In genomic region chr1:55053596-55053995, GRCm38 (mm10) we compare ENCODE assay signal across 9 mouse cellular contexts. TPM values are rescaled to one million over a fixed set of nuclear protein-coding genes. Genes with fewer than 3 reads are reported as not detected.
DNase-seq lines count a peak whose midpoint lies in the region; ATAC-seq lines count a peak whose summit lies in the region.
"Had no signal": no experiment of that assay in that cellular context is flagged by ENCODE, and none has a peak within 500 bp of the region (broad histone marks: within the 10 kb centered on the region; RNA-seq: fewer than 3 reads in every experiment).

No protein-coding gene starts in this region.

- peak overlapping the region; percentile 65 for H3K4me2 ChIP-seq in limb, embryonic 15.5 days
- peak overlapping the region; percentile 61 for H3K4me2 ChIP-seq in stomach, embryonic 16.5 days (ENCODE audit: low read depth, low read length)

- peaks cover 45% of the 10 kb centered on the region for H3K36me3 ChIP-seq in megakaryocyte, embryonic 14.5 days (replicated peaks; ENCODE audit: low read length)
- peaks cover 3% of the 10 kb centered on the region; the same call in 1 of the 2 replicates for H3K36me3 ChIP-seq in limb, embryonic 15.5 days
- no peaks in the 10 kb centered on the region for H3K36me3 ChIP-seq in stomach, embryonic 16.5 days (ENCODE audit: control insufficient read depth, insufficient read depth, low read length)

- H3K4me1 ChIP-seq in megakaryocyte, embryonic 14.5 days: peaks cover 69% of the 10 kb centered on the region
- H3K4me1 ChIP-seq in limb, embryonic 15.5 days: peaks cover 11% of the 10 kb centered on the region
- H3K4me1 ChIP-seq in stomach, embryonic 16.5 days (ENCODE audit: control insufficient read depth, insufficient read depth, low read length): peaks cover 10% of the 10 kb centered on the region

- no peaks in the 10 kb centered on the region for H3K27me3 ChIP-seq in megakaryocyte, embryonic 14.5 days (replicated peaks)
- H3K27me3 ChIP-seq in limb, embryonic 15.5 days: no peaks in the 10 kb centered on the region
- no peaks in the 10 kb centered on the region for H3K27me3 ChIP-seq in stomach, embryonic 16.5 days (ENCODE audit: control insufficient read depth, insufficient read depth, low read length)

- DNase-seq in CD4-positive, CD25-positive, alpha-beta regulatory T cell, adult 2 months (ENCODE audit: low read depth, low spot score): peak; percentile 20
- DNase-seq in adrenal gland, adult 8-10 months: no peak
- DNase-seq in right cerebral cortex, postnatal 25 days: no peak
- DNase-seq: thymus, adult 2 months had no signal

- 69% methylated on average over 4 of the region's 4 CpGs for WGBS in limb, embryonic 15.5 days
- WGBS in stomach, embryonic 16.5 days: 63% methylated on average over 4 of the region's 4 CpGs

- H3K4me3 ChIP-seq in megakaryocyte, embryonic 14.5 days (replicated peaks): peak overlapping the region; percentile 93
- H3K4me3 ChIP-seq in limb, embryonic 15.5 days: peak overlapping the region; percentile 79
- peak overlapping the region; percentile 74 for H3K4me3 ChIP-seq in stomach, embryonic 16.5 days (replicated peaks; ENCODE audit: low read length)

- no peak for ATAC-seq in CD4-positive, CD25-positive, alpha-beta regulatory T cell, adult 4 months
- ATAC-seq in megakaryocyte, adult 5-6 weeks (ENCODE audit: poor library complexity, severe bottlenecking): no peak
- no peak for ATAC-seq in limb, embryonic 15.5 days (ENCODE audit: insufficient number of reproducible peaks, low FRiP score, low TSS enrichment, low read depth)
- no peak for ATAC-seq in stomach, embryonic 16.5 days (ENCODE audit: insufficient read depth, low FRiP score)

- H3K27ac ChIP-seq in limb, embryonic 15.5 days: no peak overlapping the region
- H3K27ac ChIP-seq in stomach, embryonic 16.5 days (ENCODE audit: low read length): no peak overlapping the region

- no peak overlapping the region for H3K9ac ChIP-seq in limb, embryonic 15.5 days
- peak overlapping the region; percentile 83; the same call in 1 of the 2 replicates for H3K9ac ChIP-seq in stomach, embryonic 16.5 days (ENCODE audit: low read length)

- peaks cover 3% of the 10 kb centered on the region; the same call in 1 of the 2 replicates for H3K9me3 ChIP-seq in megakaryocyte, embryonic 14.5 days
- no peaks in the 10 kb centered on the region for H3K9me3 ChIP-seq in limb, embryonic 15.5 days
- no peaks in the 10 kb centered on the region for H3K9me3 ChIP-seq in stomach, embryonic 16.5 days (replicated peaks; ENCODE audit: control insufficient read depth, low read length)

RNA-seq across cellular contexts. Expression of gene Coq10b, which starts 1.0 kb away (rescaled TPM):
- 10 to 100 TPM; 14.8 to 18.2 TPM for polyA plus RNA-seq in CD4-positive, CD25-positive, alpha-beta regulatory T cell, adult 4 months (2017; shearing (Covaris generic))
- 0.99 and 9.1 TPM in 2 replicates for polyA plus RNA-seq in megakaryocyte, embryonic 14.5 days (2012; ENCODE audit: insufficient read depth, low replicate concordance)
- 28.5 and 28.6 TPM in 2 replicates for total RNA-seq in megakaryocyte, adult 5-6 weeks (2015)
- total RNA-seq in megakaryocyte, adult 5-6 weeks (2017): 25.4 and 25.8 TPM in 2 replicates
- 19.9 and 22.2 TPM in 2 replicates for polyA plus RNA-seq in limb, embryonic 15.5 days (2015; fragmentation: Nextera tagmentation; extraction: Ambion mirVana)
- polyA plus RNA-seq in stomach, embryonic 16.5 days (2015; fragmentation: Nextera tagmentation; extraction: Ambion mirVana): 22.0 and 24.4 TPM in 2 replicates
- 100 to 1,000 TPM; 100 to 138 (median 107) TPM for total RNA-seq in adrenal gland, adult 8-10 months (2022)

RNA-seq across cellular contexts. Expression of gene Sf3b1, which starts 26.3 kb away (rescaled TPM):
- 100 to 1,000 TPM; 411 to 495 TPM for polyA plus RNA-seq in CD4-positive, CD25-positive, alpha-beta regulatory T cell, adult 4 months (2017; shearing (Covaris generic))
- polyA plus RNA-seq in megakaryocyte, embryonic 14.5 days (2012; ENCODE audit: insufficient read depth, low replicate concordance): 0.52 and 5.0 TPM in 2 replicates
- 288 and 309 TPM in 2 replicates for total RNA-seq in megakaryocyte, adult 5-6 weeks (2015)
- total RNA-seq in megakaryocyte, adult 5-6 weeks (2017): 305 and 338 TPM in 2 replicates
- polyA plus RNA-seq in limb, embryonic 15.5 days (2015; fragmentation: Nextera tagmentation; extraction: Ambion mirVana): 297 and 300 TPM in 2 replicates
- 263 and 270 TPM in 2 replicates for polyA plus RNA-seq in stomach, embryonic 16.5 days (2015; fragmentation: Nextera tagmentation; extraction: Ambion mirVana)
- 100 to 1,000 TPM; 120 to 217 (median 165) TPM for total RNA-seq in adrenal gland, adult 8-10 months (2022)

RNA-seq across cellular contexts. Expression of gene Hspe1, which starts 34.3 kb away (rescaled TPM):
- polyA plus RNA-seq in CD4-positive, CD25-positive, alpha-beta regulatory T cell, adult 4 months (2017; shearing (Covaris generic)): 100 to 1,000 TPM; 128 to 193 TPM
- 21.9 and 66.1 TPM in 2 replicates for polyA plus RNA-seq in megakaryocyte, embryonic 14.5 days (2012; ENCODE audit: insufficient read depth, low replicate concordance)
- 119 TPM in 2 replicates for total RNA-seq in megakaryocyte, adult 5-6 weeks (2015)
- 121 and 162 TPM in 2 replicates for total RNA-seq in megakaryocyte, adult 5-6 weeks (2017)
- 267 and 321 TPM in 2 replicates for polyA plus RNA-seq in limb, embryonic 15.5 days (2015; fragmentation: Nextera tagmentation; extraction: Ambion mirVana)
- polyA plus RNA-seq in stomach, embryonic 16.5 days (2015; fragmentation: Nextera tagmentation; extraction: Ambion mirVana): 364 and 480 TPM in 2 replicates
- total RNA-seq in adrenal gland, adult 8-10 months (2022): 1,000 to 10,000 TPM in 1 of 4 experiments, 100 to 1,000 TPM in 3; 299 to 1,036 (median 606) TPM

RNA-seq across cellular contexts. Expression of gene Hspd1, which starts 34.4 kb away (rescaled TPM):
- 100 to 1,000 TPM; 145 to 175 TPM for polyA plus RNA-seq in CD4-positive, CD25-positive, alpha-beta regulatory T cell, adult 4 months (2017; shearing (Covaris generic))
- 11.8 and 31.5 TPM in 2 replicates for polyA plus RNA-seq in megakaryocyte, embryonic 14.5 days (2012; ENCODE audit: insufficient read depth, low replicate concordance)
- total RNA-seq in megakaryocyte, adult 5-6 weeks (2015): 56.6 and 68.6 TPM in 2 replicates
- 112 and 120 TPM in 2 replicates for total RNA-seq in megakaryocyte, adult 5-6 weeks (2017)
- 298 and 308 TPM in 2 replicates for polyA plus RNA-seq in limb, embryonic 15.5 days (2015; fragmentation: Nextera tagmentation; extraction: Ambion mirVana)
- polyA plus RNA-seq in stomach, embryonic 16.5 days (2015; fragmentation: Nextera tagmentation; extraction: Ambion mirVana): 382 and 410 TPM in 2 replicates
- total RNA-seq in adrenal gland, adult 8-10 months (2022): 1,000 to 10,000 TPM in 2 of 4 experiments, 100 to 1,000 TPM in 2; 545 to 1,761 (median 966) TPM

Comparison
In these comparisons a context has a peak if more than half of its experiments do, and no peak if none do; other contexts are left out.
1. RNA of gene Sf3b1, which starts 26.3 kb away (polyA plus RNA-seq): 411 to 495 TPM in CD4-positive, CD25-positive, alpha-beta regulatory T cell, adult 4 months, 297 to 300 TPM in limb, embryonic 15.5 days and 263 to 270 TPM in stomach, embryonic 16.5 days; 0.52 to 5.0 TPM in megakaryocyte, embryonic 14.5 days; every median in the first group is over 10 times any median in the second.
2. Peak in every context shown above with its lines, with median percentiles within 50 percentile points of each other: H3K4me3 ChIP-seq.